Mouse (Mus musculus) lung, embryonic 16.5 days (tissue): ENCODE results near the gene Gapvd1. TPM values are rescaled to one million over a fixed set of nuclear protein-coding genes. Genes with fewer than 3 reads are reported as not detected.
"Not testable (repeated sequence)": the region's sequence is repeated elsewhere in the genome, so short reads cannot be mapped to it uniquely, and the experiment has no call there.

ENCODE experiments used
- ATAC-seq: fragments of 200-750 bp; cut with Nextera tagmentation; 2 replicates; pipeline ENCODE4 v1.8.0; 2017; ENCODE audit warnings: low read depth, mild to moderate bottlenecking, moderate library complexity
- H3K27ac ChIP-seq: fragments of 300-500 bp; sonication (generic); 2 replicates; pipeline ENCODE4 v1.5.1; 2014; ENCODE audit warnings: mild to moderate bottlenecking, control low read depth, low read length
- H3K27me3 ChIP-seq: fragments of 300-500 bp; sonication (generic); 2 replicates; pipeline ENCODE4 v1.6.1; 2014; ENCODE audit warnings: low read depth, low read length, mixed read lengths; ENCODE audit not compliant: control insufficient read depth, insufficient read depth
- H3K36me3 ChIP-seq: fragments of 300-500 bp; sonication (generic); 2 replicates; pipeline ENCODE4 v1.6.1; 2014; ENCODE audit warnings: low read length; ENCODE audit not compliant: control insufficient read depth, insufficient read depth
- H3K4me1 ChIP-seq: fragments of 300-500 bp; sonication (generic); replicated peaks from 2 replicates; pipeline ENCODE4 v1.6.1; 2014; ENCODE audit warnings: low read length, mixed read lengths; ENCODE audit not compliant: control insufficient read depth, insufficient read depth
- H3K4me2 ChIP-seq: fragments of 300-500 bp; sonication (generic); 2 replicates; pipeline ENCODE4 v1.6.1; 2014; ENCODE audit warnings: low read depth, low read length, control low read depth
- H3K4me3 ChIP-seq: fragments of 300-500 bp; sonication (generic); 2 replicates; pipeline ENCODE4 v1.5.1; 2014; ENCODE audit warnings: mild to moderate bottlenecking, low read length, control low read depth
- H3K9ac ChIP-seq: fragments of 300-500 bp; sonication (generic); 2 replicates; pipeline ENCODE4 v1.6.1; 2014; ENCODE audit warnings: low read length, control low read depth
- H3K9me3 ChIP-seq: fragments of 300-500 bp; sonication (generic); 2 replicates; pipeline ENCODE4 v1.6.1; 2016; ENCODE audit warnings: low read length; ENCODE audit not compliant: control insufficient read depth
- WGBS: fragments of 180-500 bp; shearing (Covaris S2); extraction: QIAGEN DNeasy Blood & Tissue Kit; methylation state at CpG from one replicate; pipeline ENCODE4 v1.1.7; 2014; 5-methylcytosine and 5-hydroxymethylcytosine counted together
- polyA plus RNA-seq: library from polyadenylated mRNA; unstranded; fragments of >200 nt; fragmentation: Nextera tagmentation; extraction: Ambion mirVana; gene quantifications from 2 replicates; pipeline ENCODE4 v1.2.1, GENCODE M21; 2015

Gapvd1 gene
- polyA plus RNA-seq, 1 experiment from 2014 or later: 78.3 TPM

DNA sequence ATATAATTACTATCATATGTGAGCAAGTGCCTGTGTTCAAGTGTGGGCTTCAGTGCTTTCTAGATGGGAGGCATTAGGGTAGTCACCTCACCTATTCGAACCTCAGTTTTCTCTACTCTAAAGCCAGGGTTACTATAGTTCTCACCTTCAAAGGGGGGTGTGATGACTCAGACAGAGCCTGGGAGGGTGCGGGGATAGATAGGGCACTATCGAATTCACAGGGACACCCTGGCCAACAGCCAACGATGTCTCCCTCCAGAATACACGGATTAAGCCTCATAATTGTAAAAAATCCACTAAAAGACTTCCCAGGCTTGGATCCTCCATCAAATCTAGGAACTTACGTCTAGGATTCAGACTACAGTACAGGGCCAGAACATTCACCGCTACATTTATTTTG is 40.4 kb upstream of the Gapvd1 start:
- no peak for ATAC-seq
- Histone ChIP-seq H3K4me2 (no peak overlapping the region), H3K9me3 (no peaks in the 10 kb centered on the region), H3K36me3 (no peaks in the 10 kb centered on the region), H3K4me1 (peaks cover 9% of the 10 kb centered on the region), H3K9ac (no peak overlapping the region), H3K27ac (no peak overlapping the region), H3K27me3 (no peaks in the 10 kb centered on the region), H3K4me3 (no peak overlapping the region)
- WGBS: 83% methylated on average over 7 of the region's 7 CpGs

GRCm38 (mm10) chr2:34794511-34794910 is 39.5 kb upstream of the Gapvd1 start:
- no peak for ATAC-seq
- WGBS: 92% methylated on average over 2 of the region's 2 CpGs
- no peaks in the 10 kb centered on the region for H3K9me3 ChIP-seq
- H3K36me3 ChIP-seq: no peaks in the 10 kb centered on the region
- no peaks in the 10 kb centered on the region for H3K27me3 ChIP-seq
- no peak overlapping the region for H3K4me2 ChIP-seq
- H3K27ac ChIP-seq: no peak overlapping the region
- peaks cover 4% of the 10 kb centered on the region; the same call in 1 of the 2 replicates for H3K4me1 ChIP-seq
- H3K4me3 ChIP-seq: no peak overlapping the region
- H3K9ac ChIP-seq: no peak overlapping the region

DNA sequence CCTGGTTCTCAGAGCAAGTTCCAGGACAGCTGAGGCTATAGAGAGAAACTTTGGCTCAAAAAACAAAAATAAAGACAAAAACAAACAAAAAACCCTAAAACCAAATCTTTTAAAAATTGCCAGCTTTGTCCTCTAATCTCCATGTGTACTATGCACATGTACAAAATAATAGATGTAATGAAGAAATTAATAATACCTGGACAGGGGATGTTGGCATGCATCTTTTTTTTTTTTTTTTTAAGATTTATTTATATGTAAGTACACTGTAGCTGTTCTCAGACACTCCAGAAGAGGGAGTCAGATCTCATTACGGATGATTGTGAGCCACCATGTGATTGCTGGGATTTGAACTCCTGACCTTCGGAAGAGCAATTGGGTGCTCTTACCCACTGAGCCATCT is 37.5 kb upstream of the Gapvd1 start:
- 84% methylated on average over 2 of the region's 2 CpGs for WGBS

GRCm38 (mm10) chr2:34790282-34790681 is 35.2 kb upstream of the Gapvd1 start:
- Histone ChIP-seq H3K9ac (no peak overlapping the region), H3K36me3 (peaks cover 5% of the 10 kb centered on the region; the same call in 1 of the 2 replicates), H3K27ac (no peak overlapping the region), H3K9me3 (no peaks in the 10 kb centered on the region), H3K4me1 (no peaks in the 10 kb centered on the region), H3K27me3 (no peaks in the 10 kb centered on the region), H3K4me3 (no peak overlapping the region), H3K4me2 (no peak overlapping the region)
- no peak for ATAC-seq
- WGBS: 92% methylated on average over 8 of the region's 8 CpGs

More for the DNA sequence above, 37.5 kb upstream of the Gapvd1 start:
- H3K4me2 ChIP-seq, H3K27ac ChIP-seq, H3K36me3 ChIP-seq, ATAC-seq, H3K9ac ChIP-seq, H3K4me1 ChIP-seq, H3K9me3 ChIP-seq, H3K4me3 ChIP-seq, H3K27me3 ChIP-seq: not testable (repeated sequence)

GRCm38 (mm10) chr2:34784085-34784484 is 29.1 kb upstream of the Gapvd1 start:
- Histone ChIP-seq H3K4me3 (no peak overlapping the region), H3K4me1 (no peaks in the 10 kb centered on the region), H3K9ac (no peak overlapping the region), H3K9me3 (no peaks in the 10 kb centered on the region), H3K27ac (no peak overlapping the region), H3K27me3 (no peaks in the 10 kb centered on the region), H3K4me2 (no peak overlapping the region), H3K36me3 (peaks cover 31% of the 10 kb centered on the region)
- WGBS: 77% methylated on average over 2 of the region's 2 CpGs
- ATAC-seq: no peak

DNA sequence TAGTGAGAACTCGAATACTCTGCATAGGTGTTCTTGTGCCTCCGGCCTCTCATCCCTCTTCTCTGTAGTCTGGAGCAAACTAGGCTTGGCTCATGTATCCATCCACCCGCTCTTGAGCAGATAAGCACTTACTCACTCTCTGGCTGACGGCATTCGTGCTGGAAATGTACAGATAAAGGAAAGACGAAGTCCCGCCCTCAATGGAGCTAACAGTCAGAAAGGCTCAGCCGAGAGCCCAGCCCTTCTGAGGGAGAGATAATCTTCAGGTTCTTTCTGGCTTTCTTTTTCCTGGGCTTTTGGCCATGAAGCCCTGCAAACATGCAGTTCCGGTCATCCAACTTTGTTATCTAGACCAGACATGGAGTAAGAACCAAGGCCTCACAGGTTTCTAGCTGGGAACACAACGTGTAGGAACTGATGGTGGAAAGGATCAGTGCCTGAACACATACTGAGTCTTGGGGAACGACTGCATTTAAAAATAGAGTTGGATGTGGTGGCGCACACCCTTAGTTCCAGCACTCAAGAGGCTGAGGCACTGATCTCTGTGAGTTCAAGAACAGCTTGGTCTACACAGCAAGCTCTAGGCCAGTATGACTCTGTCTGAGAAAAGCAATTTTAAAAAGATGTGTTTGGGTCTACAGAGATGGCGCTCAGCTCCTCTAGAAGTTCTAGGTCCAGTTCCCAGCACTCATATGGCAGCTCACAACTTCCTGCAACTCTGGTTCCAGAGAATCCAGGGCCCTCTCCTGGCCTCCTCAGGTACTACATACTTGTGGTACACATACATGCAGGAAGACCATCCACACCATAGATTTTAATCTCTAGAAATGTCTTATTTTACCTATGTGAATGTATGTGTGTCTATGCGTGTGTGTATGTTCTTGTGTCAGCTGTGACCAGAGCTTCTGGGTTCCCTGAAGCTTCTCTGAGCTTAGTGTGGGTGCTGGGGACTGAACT is 28.3 kb upstream of the Gapvd1 start:
- peaks cover 33% of the 10 kb centered on the region for H3K36me3 ChIP-seq
- H3K4me1 ChIP-seq: no peaks in the 10 kb centered on the region
- no peaks in the 10 kb centered on the region for H3K9me3 ChIP-seq
- H3K4me2 ChIP-seq: no peak overlapping the region
- H3K27me3 ChIP-seq: no peaks in the 10 kb centered on the region
- H3K4me3 ChIP-seq: no peak overlapping the region
- H3K27ac ChIP-seq: no peak overlapping the region
- WGBS: 76% methylated on average over 14 of the region's 14 CpGs
- ATAC-seq: no peak
- H3K9ac ChIP-seq: no peak overlapping the region

- Histone ChIP-seq H3K4me1 (peaks cover 34% of the 10 kb centered on the region), H3K9me3 (no peaks in the 10 kb centered on the region), H3K27ac (no peak overlapping the region), H3K36me3 (peaks cover 58% of the 10 kb centered on the region), H3K27me3 (no peaks in the 10 kb centered on the region), H3K4me2 (no peak overlapping the region), H3K4me3 (no peak overlapping the region; the same call in 1 of the 2 replicates), H3K9ac (no peak overlapping the region)
- ATAC-seq: no peak
- 56% methylated on average over 1 of the region's 1 CpGs for WGBS
Observed at GRCm38 (mm10) chr2:34777237-34777868, 22.3 kb upstream of the Gapvd1 start.

- H3K36me3 ChIP-seq: peaks cover 56% of the 10 kb centered on the region
- H3K9me3 ChIP-seq: no peaks in the 10 kb centered on the region
- peak overlapping the region; percentile 84 for H3K4me2 ChIP-seq
- H3K4me1 ChIP-seq: peaks cover 42% of the 10 kb centered on the region
- no peak overlapping the region for H3K9ac ChIP-seq
- no peak overlapping the region for H3K27ac ChIP-seq
- WGBS: 83% methylated on average over 6 of the region's 6 CpGs
- peak overlapping the region; percentile 96 for H3K4me3 ChIP-seq
- no peaks in the 10 kb centered on the region for H3K27me3 ChIP-seq
- no peak for ATAC-seq
Observed at GRCm38 (mm10) chr2:34774493-34774892, 19.5 kb upstream of the Gapvd1 start.

DNA sequence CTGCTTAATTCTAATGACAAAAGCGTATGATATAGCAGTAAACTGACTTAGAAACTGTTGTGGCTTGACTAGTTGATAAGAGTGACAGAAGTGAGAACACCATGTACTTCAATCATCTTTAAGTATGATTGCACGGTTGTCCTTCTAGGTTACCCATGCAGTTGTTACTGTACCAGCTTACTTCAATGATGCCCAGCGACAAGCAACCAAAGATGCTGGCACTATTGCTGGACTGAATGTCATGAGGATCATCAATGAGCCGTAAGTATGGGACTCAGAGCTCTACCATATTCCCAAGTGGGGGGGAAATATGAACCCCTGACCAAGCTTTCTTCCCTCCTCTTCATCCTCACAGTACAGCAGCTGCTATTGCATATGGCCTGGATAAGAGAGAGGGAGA is 18.6 kb upstream of the Gapvd1 start:
- Histone ChIP-seq H3K27ac (no peak overlapping the region), H3K36me3 (peaks cover 50% of the 10 kb centered on the region), H3K9me3 (no peaks in the 10 kb centered on the region), H3K4me2 (peak overlapping the region; percentile 84), H3K4me1 (peaks cover 42% of the 10 kb centered on the region), H3K4me3 (peak overlapping the region; percentile 96), H3K9ac (peak overlapping the region; percentile 98; the same call in 1 of the 2 replicates), H3K27me3 (no peaks in the 10 kb centered on the region)
- 78% methylated on average over 4 of the region's 4 CpGs for WGBS
- no peak for ATAC-seq
